Mouse (Mus musculus): ENCODE data around the gene Pgf.

Gene Pgf

GRCm38 (mm10) chr12:85126986-85127603 is 50.5 kb downstream of the Pgf start:
- no peak for DNase-seq (ENCODE audit: low spot score in 2 of 2)

GRCm38 (mm10) chr12:85124751-85125150 is 52.8 kb downstream of the Pgf start:
- DNase-seq (ENCODE audit: low spot score in 2 of 2) = no peak

- DNase-seq (ENCODE audit: low spot score in 2 of 2) = no peak
These were observed 53.9 kb downstream of the Pgf start for GRCm38 (mm10) chr12:85123645-85124044.

- DNase-seq (ENCODE audit: low spot score in 2 of 2) = no peak
These were observed 54.5 kb downstream of the Pgf start for GRCm38 (mm10) chr12:85123108-85123530.

GRCm38 (mm10) chr12:85121806-85122459 is 55.7 kb downstream of the Pgf start:
- DNase-seq (ENCODE audit: low spot score in 2 of 2) = no peak

Data from frontal cortex, postnatal 25 days (tissue).